Mouse (Mus musculus) heart, adult 2 months (tissue): ENCODE results near the gene Prox1. TPM values are rescaled to one million over a fixed set of nuclear protein-coding genes. Genes with fewer than 3 reads are reported as not detected.
A peak's percentile ranks its signal among the peaks of the same experiment; 100 is the strongest.

Experiments used
- DNase-seq, 2 experiments: peaks; one replicate each; pipeline ENCODE4 v3.0.0; 2021
- H3K27ac ChIP-seq: fragments of 200-600 bp; 2 replicates; pipeline ENCODE4 v1.8.1; 2022
- H3K27me3 ChIP-seq: fragments of 200-500 bp; 2 replicates; pipeline ENCODE4 v1.6.1; 2012; ENCODE audit warnings: mild to moderate bottlenecking, low read length, inconsistent platforms, mixed read lengths; ENCODE audit not compliant: control insufficient read depth, insufficient read depth
- H3K36me3 ChIP-seq: fragments of 200-500 bp; 2 replicates; pipeline ENCODE4 v1.6.1; 2012; ENCODE audit warnings: low read length, inconsistent platforms; ENCODE audit not compliant: control insufficient read depth, insufficient read depth
- H3K4me1 ChIP-seq: fragments of 200-500 bp; 2 replicates; pipeline ENCODE4 v1.6.1; 2011; ENCODE audit warnings: low read length; ENCODE audit not compliant: control insufficient read depth, insufficient read depth
- H3K4me3 ChIP-seq: fragments of 200-600 bp; 2 replicates; pipeline ENCODE4 v1.8.1; 2022
- H3K79me2 ChIP-seq: fragments of 200-500 bp; replicated peaks from 2 replicates; pipeline ENCODE4 v1.6.1; 2012; ENCODE audit warnings: mild to moderate bottlenecking, inconsistent platforms, low read length, moderate library complexity, mixed read lengths; ENCODE audit not compliant: control insufficient read depth, insufficient read depth
- H3K9ac ChIP-seq: fragments of 200-500 bp; 2 replicates; pipeline ENCODE4 v1.6.1; 2012; ENCODE audit warnings: low read depth, mild to moderate bottlenecking, control low read depth, inconsistent platforms, low read length, mixed read lengths
- CTCF ChIP-seq: fragments of 200-600 bp; IDR thresholded peaks from 2 replicates; pipeline ENCODE4 v1.8.1; 2022; ENCODE audit warnings: antibody characterized with exemption, mild to moderate bottlenecking, moderate library complexity
- EP300 ChIP-seq: fragments of 200-500 bp; IDR thresholded peaks from 2 replicates; pipeline ENCODE4 v1.6.1; 2011; ENCODE audit warnings: low read depth, low read length, control low read depth; ENCODE audit not compliant: insufficient read depth
- POLR2A ChIP-seq: fragments of 200-500 bp; IDR thresholded peaks from 2 replicates; pipeline ENCODE4 v1.6.1; 2011; ENCODE audit warnings: mild to moderate bottlenecking, low read depth, low read length, control low read depth; ENCODE audit not compliant: insufficient read depth
- WGBS: fragments of 180-500 bp; shearing (Covaris S2); methylation state at CpG from one replicate; pipeline ENCODE4 v1.1.7; 2018; 5-methylcytosine and 5-hydroxymethylcytosine counted together
- intact Hi-C: fragments of 180-260 bp; cut with DNase I; formaldehyde crosslinking; loops from one replicate; pipeline ENCODE4 v1.15.1; 2025
- polyA plus RNA-seq: library from polyadenylated mRNA; depleted of rRNA; stranded (reverse); fragments of >200 nt; gene quantifications from 2 replicates; pipeline ENCODE4 v1.2.3, GENCODE M21; 2012; rRNA removed
- total RNA-seq, 2 experiments: library from RNA; stranded (reverse); gene quantifications; 2 replicates each; pipeline ENCODE4 v1.2.3; 2021

The Prox1 gene
- total and polyA plus RNA-seq, 3 experiments, result 12.1 to 57.3 (median 46.2) TPM

DNA sequence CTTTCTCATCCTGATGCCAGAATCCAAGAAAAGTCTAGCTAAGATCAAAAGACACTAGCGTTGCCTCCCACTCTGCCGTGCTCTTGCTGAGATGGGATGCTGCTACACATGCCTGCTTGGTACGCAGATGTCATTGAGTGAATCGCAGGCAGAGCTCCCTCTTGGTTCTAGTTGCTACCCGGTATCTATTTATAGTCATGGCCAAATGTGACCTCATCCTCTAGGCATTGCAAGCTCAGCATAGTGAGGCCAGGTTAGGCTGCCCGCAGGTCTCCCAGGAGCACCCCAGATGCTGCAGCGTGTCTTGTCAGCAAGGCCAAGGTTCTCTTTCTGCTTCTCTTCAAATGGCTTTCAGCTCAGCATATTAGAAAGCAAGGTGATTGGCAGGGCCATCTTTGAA, 84.8 kb downstream of the Prox1 start:
- H3K36me3 ChIP-seq, result no peaks in the 10 kb centered on the region
- H3K27me3 ChIP-seq, result no peaks in the 10 kb centered on the region
- no peak overlapping the region for H3K4me3 ChIP-seq
- intact Hi-C loops, result no loop called here
- WGBS, result 45% methylated on average over 7 of the region's 7 CpGs
- H3K27ac ChIP-seq, result no peak overlapping the region
- DNase-seq, result peak in 1 of 2 experiments; percentile 31
- TF ChIP-seq POLR2A (no peak), CTCF (no peak), EP300 (no peak)
- H3K79me2 ChIP-seq, result no peaks in the 10 kb centered on the region
- no peaks in the 10 kb centered on the region; the same call in 1 of the 2 replicates for H3K4me1 ChIP-seq
- H3K9ac ChIP-seq, result no peak overlapping the region

DNA sequence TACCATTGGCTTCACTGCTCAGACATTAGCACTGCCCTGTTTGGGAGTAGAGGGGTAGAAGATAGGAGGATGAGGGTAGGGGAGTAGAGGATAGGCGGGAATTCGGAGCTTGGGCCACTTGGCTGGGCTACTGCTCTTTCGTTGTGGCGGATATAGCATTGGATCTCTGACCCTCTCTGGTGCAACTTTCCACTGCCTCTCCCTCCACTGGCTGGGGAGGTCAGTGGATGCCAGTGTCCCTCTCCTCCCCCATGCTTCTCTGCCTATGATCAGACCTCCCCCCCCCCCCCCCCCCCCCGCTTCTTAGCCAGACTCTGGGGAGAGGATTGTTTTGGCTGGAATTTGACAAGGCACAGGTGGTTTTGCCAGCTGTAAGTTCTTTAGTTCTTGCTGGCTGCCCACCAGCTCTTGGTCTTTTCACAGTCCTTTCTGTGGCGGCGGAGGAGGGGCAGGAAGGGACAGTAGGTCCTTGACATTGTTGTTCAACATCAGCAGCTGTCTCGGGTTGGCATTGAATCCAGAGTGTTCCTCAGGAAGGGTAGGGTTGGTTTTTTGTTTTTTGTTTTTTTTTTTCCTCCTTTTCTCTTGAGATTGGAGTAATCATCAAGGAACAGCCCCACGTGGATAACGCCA, 90.8 kb downstream of the Prox1 start:
- intact Hi-C loops, result no loop called here
- Histone ChIP-seq H3K4me1 (no peaks in the 10 kb centered on the region), H3K27me3 (no peaks in the 10 kb centered on the region), H3K9ac (no peak overlapping the region), H3K79me2 (no peaks in the 10 kb centered on the region), H3K4me3 (no peak overlapping the region), H3K27ac (no peak overlapping the region), H3K36me3 (no peaks in the 10 kb centered on the region)
- TF ChIP-seq EP300 (no peak), CTCF (no peak), POLR2A (no peak)
- 69% methylated on average over 10 of the region's 10 CpGs for WGBS
- no peak for DNase-seq

DNA sequence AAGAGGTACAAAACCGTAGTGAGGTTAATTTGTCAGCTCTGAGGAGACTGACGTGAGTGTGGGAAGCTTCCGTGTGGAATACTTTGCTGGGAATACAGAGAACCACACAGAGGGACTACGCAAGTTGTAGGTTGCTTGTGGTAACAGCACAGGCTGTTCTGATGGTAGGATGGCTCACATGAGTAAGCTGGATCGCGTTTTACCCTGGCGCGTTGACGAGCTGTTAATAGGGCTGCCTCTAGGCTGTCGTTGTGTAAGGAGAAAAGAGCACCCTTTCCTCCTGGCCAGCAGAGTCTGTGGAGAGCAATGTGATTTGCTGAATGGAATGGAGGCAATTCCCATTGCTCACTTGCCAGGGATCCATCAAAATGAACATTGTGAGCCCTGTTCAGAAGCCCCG, 93.9 kb downstream of the Prox1 start:
- Histone ChIP-seq H3K36me3 (no peaks in the 10 kb centered on the region), H3K27ac (no peak overlapping the region), H3K79me2 (no peaks in the 10 kb centered on the region), H3K27me3 (no peaks in the 10 kb centered on the region), H3K9ac (no peak overlapping the region), H3K4me3 (no peak overlapping the region), H3K4me1 (no peaks in the 10 kb centered on the region)
- DNase-seq, result no peak
- intact Hi-C loops, result no loop called here
- 60% methylated on average over 11 of the region's 11 CpGs for WGBS
- no peak for TF ChIP-seq EP300
- TF ChIP-seq POLR2A, result no peak
- TF ChIP-seq CTCF, result no peak

Other genes with a start within 250 kb of the Prox1 start
- gene Smyd2, start 248.4 kb downstream of the Prox1 start, total RNA-seq, result 10 to 100 TPM; 81.5 to 99.2 TPM
- gene Smyd2, start 248.4 kb downstream of the Prox1 start, polyA plus RNA-seq, result 117 and 142 TPM in 2 replicates